Mouse (Mus musculus) CH12.LX (cell line): ENCODE measurements around the gene Zbtb9. TPM values are rescaled to one million over a fixed set of nuclear protein-coding genes. Genes with fewer than 3 reads are reported as not detected.

Experiments used
- DNase-seq: peaks from one replicate; pipeline ENCODE4 v3.0.0-alpha.2; 2013; ENCODE audit errors: extremely low read depth
- H3K27ac ChIP-seq: 2 replicates; pipeline ENCODE4 v1.5.1; 2012; ENCODE audit warnings: low read depth, mild to moderate bottlenecking, control low read depth, moderate library complexity; ENCODE audit not compliant: insufficient read depth
- H3K27me3 ChIP-seq: replicated peaks from 2 replicates; pipeline ENCODE3; 2012; ENCODE audit warnings: inconsistent platforms
- H3K36me3 ChIP-seq, 2 experiments: replicated peaks in 1 of 2; 2 replicates each; pipeline versions ENCODE3 to v1.6.1; 2012; ENCODE audit warnings: inconsistent platforms in 1 of 2, low read length in 1 of 2, mild to moderate bottlenecking in 1 of 2, mixed read lengths in 1 of 2, moderate library complexity in 1 of 2; ENCODE audit not compliant: control insufficient read depth in 1 of 2, insufficient read depth in 1 of 2
- H3K4me1 ChIP-seq, 2 experiments: 2 replicates each; pipeline ENCODE4 v1.6.1; 2012; ENCODE audit warnings: inconsistent platforms in 1 of 2, moderate library complexity in 1 of 2; ENCODE audit not compliant: insufficient read depth in 2 of 2, control insufficient read depth in 1 of 2
- H3K4me2 ChIP-seq: 2 replicates; pipeline ENCODE4 v1.6.1; 2012; ENCODE audit warnings: low read depth, mild to moderate bottlenecking, control low read depth; ENCODE audit not compliant: poor library complexity, insufficient read depth, severe bottlenecking
- H3K4me3 ChIP-seq, 3 experiments: fragments of 150-350 bp in 1 of 3; sonication (generic) in 1 of 3; replicated peaks in 1 of 3; 2 replicates each; pipeline versions ENCODE3 to v1.5.1; 2011 to 2012; ENCODE audit warnings: low read depth in 2 of 3, low read length in 2 of 3, mild to moderate bottlenecking in 2 of 3, moderate library complexity in 2 of 3, control low read depth in 1 of 3, improper control_type of control experiment in 1 of 3, inconsistent platforms in 1 of 3, mixed read lengths in 1 of 3; ENCODE audit not compliant: poor library complexity in 1 of 3
- H3K79me2 ChIP-seq: replicated peaks from 2 replicates; pipeline ENCODE4 v1.6.1; 2012; ENCODE audit warnings: mild to moderate bottlenecking, moderate library complexity; ENCODE audit not compliant: control insufficient read depth, poor library complexity, insufficient read depth, severe bottlenecking; ENCODE audit errors: extremely low read depth
- H3K9ac ChIP-seq: 2 replicates; pipeline ENCODE4 v1.6.1; 2012; ENCODE audit warnings: low read depth, mild to moderate bottlenecking, control low read depth, moderate library complexity; ENCODE audit not compliant: insufficient read depth
- H3K9me3 ChIP-seq: replicated peaks from 2 replicates; pipeline ENCODE3; 2012; ENCODE audit warnings: low read length, inconsistent platforms, mixed read lengths
- BHLHE40 ChIP-seq: IDR thresholded peaks from 2 replicates; pipeline ENCODE4 v1.6.1; 2011; ENCODE audit warnings: mild to moderate bottlenecking, low read depth, low read length, improper control_type of control experiment
- CHD2 ChIP-seq: IDR thresholded peaks from 2 replicates; pipeline ENCODE4 v1.6.1; 2011; ENCODE audit warnings: low read length, improper control_type of control experiment
- E2F4 ChIP-seq: IDR thresholded peaks from 2 replicates; pipeline ENCODE4 v1.6.1; 2011; ENCODE audit warnings: low read depth, low read length, improper control_type of control experiment; ENCODE audit not compliant: insufficient replicate concordance
- ETS1 ChIP-seq: conservative IDR thresholded peaks from 2 replicates; pipeline ENCODE4 v1.6.1; 2012; ENCODE audit warnings: low read depth, mild to moderate bottlenecking, inconsistent platforms, low read length, improper control_type of control experiment, moderate library complexity
- JUN ChIP-seq: IDR thresholded peaks from 2 replicates; pipeline ENCODE4 v1.6.1; 2011; ENCODE audit warnings: low read depth, mild to moderate bottlenecking, low read length, improper control_type of control experiment, moderate library complexity; ENCODE audit not compliant: insufficient read depth
- JUND ChIP-seq: conservative IDR thresholded peaks from 2 replicates; pipeline ENCODE4 v1.6.1; 2011; ENCODE audit warnings: low read depth, low read length, improper control_type of control experiment
- KAT2A ChIP-seq: IDR thresholded peaks from 2 replicates; pipeline ENCODE4 v1.6.1; 2012; ENCODE audit warnings: low read length, improper control_type of control experiment, inconsistent platforms; ENCODE audit not compliant: insufficient replicate concordance
- MAX ChIP-seq: IDR thresholded peaks from 2 replicates; pipeline ENCODE4 v1.6.1; 2011; ENCODE audit warnings: low read length, improper control_type of control experiment
- MAZ ChIP-seq: IDR thresholded peaks from 2 replicates; pipeline ENCODE4 v1.6.1; 2012; ENCODE audit warnings: low read depth, mild to moderate bottlenecking, inconsistent platforms, low read length, improper control_type of control experiment, moderate library complexity
- MEF2A ChIP-seq: IDR thresholded peaks from 2 replicates; pipeline ENCODE4 v1.6.1; 2014; ENCODE audit warnings: low read depth, mild to moderate bottlenecking, inconsistent platforms, low read length, improper control_type of control experiment, borderline replicate concordance
- MXI1 ChIP-seq: IDR thresholded peaks from 2 replicates; pipeline ENCODE4 v1.6.1; 2011; ENCODE audit warnings: mild to moderate bottlenecking, low read depth, low read length, improper control_type of control experiment
- NELFE ChIP-seq: IDR thresholded peaks from 2 replicates; pipeline ENCODE4 v1.6.1; 2011; ENCODE audit warnings: low read depth, low read length, improper control_type of control experiment
- NRF1 ChIP-seq: IDR thresholded peaks from 2 replicates; pipeline ENCODE4 v1.6.1; 2014; ENCODE audit warnings: low read depth, mild to moderate bottlenecking, inconsistent platforms, low read length, improper control_type of control experiment, moderate library complexity
- PAX5 ChIP-seq: IDR thresholded peaks from 2 replicates; pipeline ENCODE4 v1.6.1; 2012; ENCODE audit warnings: low read length, inconsistent platforms, mixed read lengths
- POLR2A ChIP-seq: IDR thresholded peaks from 2 replicates; pipeline ENCODE4 v1.6.1; 2011; ENCODE audit warnings: low read depth, mild to moderate bottlenecking, improper control_type of control experiment, low read length
- POLR2AphosphoS2 ChIP-seq: IDR thresholded peaks from 2 replicates; pipeline ENCODE4 v1.6.1; 2011; ENCODE audit warnings: low read depth, low read length, improper control_type of control experiment
- RAD21 ChIP-seq: IDR thresholded peaks from 2 replicates; pipeline ENCODE4 v1.6.1; 2011; ENCODE audit warnings: low read depth, mild to moderate bottlenecking, low read length, improper control_type of control experiment, moderate library complexity
- RCOR1 ChIP-seq: conservative IDR thresholded peaks from 2 replicates; pipeline ENCODE4 v1.6.1; 2012; ENCODE audit warnings: low read depth, mild to moderate bottlenecking, inconsistent platforms, low read length, improper control_type of control experiment
- SIN3A ChIP-seq: IDR thresholded peaks from 2 replicates; pipeline ENCODE4 v1.6.1; 2012; ENCODE audit warnings: low read length, improper control_type of control experiment, inconsistent platforms
- TBP ChIP-seq: conservative IDR thresholded peaks from 2 replicates; pipeline ENCODE4 v1.6.1; 2011; ENCODE audit warnings: low read depth, low read length, improper control_type of control experiment
- USF2 ChIP-seq: conservative IDR thresholded peaks from 2 replicates; pipeline ENCODE4 v1.6.1; 2011; ENCODE audit warnings: low read depth, low read length, improper control_type of control experiment
- ZKSCAN1 ChIP-seq: IDR thresholded peaks from 2 replicates; pipeline ENCODE4 v1.6.1; 2012; ENCODE audit warnings: low read depth, inconsistent platforms, low read length, improper control_type of control experiment, borderline replicate concordance
- ZNF384 ChIP-seq: IDR thresholded peaks from 2 replicates; pipeline ENCODE4 v1.6.1; 2012; ENCODE audit warnings: low read depth, low read length, improper control_type of control experiment, inconsistent platforms
- dilution Hi-C: fragments of 300-500 bp; cut with MboI; formaldehyde crosslinking; loops from 2 replicates; pipeline ENCODE4 v1.14.3; 2020; ENCODE audit warnings: low sequenced_read_pairs; ENCODE audit not compliant: extremely low pct_unique_long_range_greater_than_20kb, extremely low pct_ligation_motif_present
- in situ Hi-C: fragments of 300-500 bp; cut with MboI; formaldehyde crosslinking; loops from 3 replicates; pipeline ENCODE4 v1.14.3; 2019; ENCODE audit warnings: low sequenced_read_pairs, low pct_ligation_motif_present, low pct_unique_long_range_greater_than_20kb, mixed read lengths
- polyA plus RNA-seq: library from polyadenylated mRNA; unstranded; fragments of >175 nt; gene quantifications from 2 replicates; pipeline ENCODE4 v1.2.1, GENCODE M21; 2012; ENCODE audit warnings: low read depth; ENCODE audit not compliant: insufficient read length
- total RNA-seq, 2 experiments: library from RNA; depleted of rRNA; stranded (reverse); fragments of 300-350 nt in 1 of 2; fragments of >200 nt in 1 of 2; gene quantifications; 2 replicates each; pipeline ENCODE4 v1.2.3; 2012 to 2014

Zbtb9 gene
- total and polyA plus RNA-seq, 3 experiments = 2.0 to 14.3 (median 8.1) TPM

DNA sequence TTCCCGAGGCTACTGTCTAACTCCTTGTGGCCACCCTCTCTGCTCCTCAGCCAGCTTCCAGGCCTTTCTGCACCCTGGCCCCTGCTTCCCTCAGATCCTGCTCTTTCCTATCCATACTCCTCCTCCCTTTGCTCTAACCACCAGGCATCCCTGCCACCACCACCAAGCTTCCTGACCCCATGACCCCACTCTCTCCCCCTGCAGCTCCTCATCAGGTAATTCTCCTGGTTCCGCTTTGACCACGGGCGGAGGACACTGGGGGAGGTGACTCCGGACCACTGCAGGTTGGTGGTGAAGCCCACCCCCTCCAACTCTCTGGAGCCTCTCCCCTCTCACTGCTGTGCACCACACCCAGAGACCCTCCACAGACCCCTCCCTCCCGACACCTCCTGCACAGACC lies 5.5 kb upstream of the Zbtb9 start:
- no peaks in the 10 kb centered on the region; the same call in 1 of the 2 replicates for H3K79me2 ChIP-seq
- H3K4me3 ChIP-seq = no peak overlapping the region
- no peak overlapping the region for H3K27ac ChIP-seq
- H3K36me3 ChIP-seq = peaks cover 4 to 7% of the 10 kb centered on the region in 2 experiments
- dilution Hi-C loops = no loop called here
- no peak for DNase-seq
- no peak overlapping the region for H3K4me2 ChIP-seq
- H3K27me3 ChIP-seq = peaks cover 11% of the 10 kb centered on the region
- TF ChIP-seq MAZ (no peak), JUN (no peak), KAT2A (no peak), CHD2 (no peak), POLR2A (no peak), POLR2AphosphoS2 (no peak), ETS1 (no peak), NELFE (no peak), USF2 (no peak), NRF1 (no peak), BHLHE40 (no peak), MAX (no peak), RCOR1 (no peak), ZKSCAN1 (no peak), JUND (no peak)
- H3K4me1 ChIP-seq = peaks cover 0 to 7% of the 10 kb centered on the region in 2 experiments; a peak in 1 of 4 replicates
- H3K9ac ChIP-seq = no peak overlapping the region
- H3K9me3 ChIP-seq = no peaks in the 10 kb centered on the region
- in situ Hi-C loops = no loop called here

DNA sequence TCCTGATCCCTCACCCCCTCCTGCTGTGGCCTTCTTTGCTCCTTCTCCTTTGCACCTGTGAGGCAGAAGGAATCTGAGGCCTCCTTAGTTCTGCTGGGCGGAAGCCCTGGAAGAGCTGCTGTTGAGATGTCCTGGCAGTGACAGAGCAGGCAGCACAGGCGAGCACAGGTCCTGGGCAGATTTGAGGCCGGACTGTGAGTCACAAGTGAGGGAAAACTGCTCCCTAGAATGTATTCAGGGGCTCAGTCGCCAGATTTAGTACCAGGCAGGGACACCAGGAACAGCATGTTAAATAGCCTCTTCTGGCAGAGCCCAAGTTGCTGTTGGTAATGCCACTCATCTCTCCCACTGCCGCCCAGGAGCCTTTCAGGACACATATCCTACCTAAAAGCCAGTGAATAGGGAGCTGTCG lies 4.8 kb upstream of the Zbtb9 start:
- H3K27ac ChIP-seq = no peak overlapping the region
- H3K4me3 ChIP-seq = no peak overlapping the region
- dilution Hi-C loops (no loop called here), in situ Hi-C loops (no loop called here)
- peaks cover 11% of the 10 kb centered on the region for H3K27me3 ChIP-seq
- no peak for TF ChIP-seq E2F4
- TF ChIP-seq ZNF384 = no peak
- TF ChIP-seq TBP = no peak
- TF ChIP-seq MEF2A = no peak
- no peak for TF ChIP-seq NRF1
- TF ChIP-seq SIN3A = no peak
- TF ChIP-seq PAX5 = no peak
- no peak for TF ChIP-seq BHLHE40
- no peak for TF ChIP-seq MXI1
- no peak for TF ChIP-seq POLR2A
- TF ChIP-seq RAD21 = no peak
- peaks cover 0 to 7% of the 10 kb centered on the region in 2 experiments; a peak in 1 of 4 replicates for H3K4me1 ChIP-seq
- H3K9ac ChIP-seq = no peak overlapping the region
- H3K79me2 ChIP-seq = no peaks in the 10 kb centered on the region; the same call in 1 of the 2 replicates
- H3K9me3 ChIP-seq = no peaks in the 10 kb centered on the region
- peaks cover 4% of the 10 kb centered on the region in 2 experiments for H3K36me3 ChIP-seq
- H3K4me2 ChIP-seq = no peak overlapping the region
- DNase-seq = no peak
